Mouse (Mus musculus): ENCODE measurements around the gene Rab11fip2. TPM values are rescaled to one million over a fixed set of nuclear protein-coding genes. Genes with fewer than 3 reads are reported as not detected.

Rab11fip2 gene
- polyA plus RNA-seq, 1 experiment from 2014 or later = 7.2 TPM

- no peak overlapping the region for H3K4me2 ChIP-seq (replicated peaks)
- H3K27me3 ChIP-seq = no peaks in the 10 kb centered on the region
- ATAC-seq (ENCODE audit: low FRiP score) = no peak
- H3K4me1 ChIP-seq = no peaks in the 10 kb centered on the region
- no peak overlapping the region for H3K4me3 ChIP-seq
- H3K27ac ChIP-seq = no peak overlapping the region
- WGBS = 53% methylated on average over 1 of the region's 1 CpGs
- H3K9ac ChIP-seq = no peak overlapping the region
- H3K9me3 ChIP-seq (replicated peaks) = no peaks in the 10 kb centered on the region
- peaks cover 19% of the 10 kb centered on the region for H3K36me3 ChIP-seq
Observed at GRCm38 (mm10) chr19:59905296-59906081, 38.0 kb downstream of the Rab11fip2 start.

GRCm38 (mm10) chr19:59899965-59900364 is 43.5 kb downstream of the Rab11fip2 start:
- 93% methylated on average over 4 of the region's 4 CpGs for WGBS

GRCm38 (mm10) chr19:59898301-59898700 is 45.2 kb downstream of the Rab11fip2 start:
- 88% methylated on average over 4 of the region's 4 CpGs for WGBS
- H3K27me3 ChIP-seq = no peaks in the 10 kb centered on the region

More at GRCm38 (mm10) chr19:59899965-59900364, 43.5 kb downstream of the Rab11fip2 start:
- H3K4me3 ChIP-seq = no peak overlapping the region
- no peak overlapping the region for H3K9ac ChIP-seq
- H3K4me1 ChIP-seq = no peaks in the 10 kb centered on the region
- H3K36me3 ChIP-seq = 0 out of 2 replicates have a peak, but pooled peaks cover 8% of the 10 kb centered on the region
- H3K27ac ChIP-seq = no peak overlapping the region
- no peaks in the 10 kb centered on the region for H3K27me3 ChIP-seq
- no peak for ATAC-seq (ENCODE audit: low FRiP score)
- H3K4me2 ChIP-seq (replicated peaks) = no peak overlapping the region
- H3K9me3 ChIP-seq (replicated peaks) = no peaks in the 10 kb centered on the region

GRCm38 (mm10) chr19:59889383-59889782 is 54.1 kb downstream of the Rab11fip2 start:
- H3K4me1 ChIP-seq = no peaks in the 10 kb centered on the region
- no peak for ATAC-seq (ENCODE audit: low FRiP score)
- WGBS = 84% methylated on average over 4 of the region's 4 CpGs

More at GRCm38 (mm10) chr19:59898301-59898700, 45.2 kb downstream of the Rab11fip2 start:
- no peak for ATAC-seq (ENCODE audit: low FRiP score)
- Histone ChIP-seq H3K36me3 (0 out of 2 replicates have a peak, but pooled peaks cover 8% of the 10 kb centered on the region), H3K4me1 (no peaks in the 10 kb centered on the region), H3K9me3 (replicated peaks) (no peaks in the 10 kb centered on the region), H3K9ac (no peak overlapping the region), H3K4me2 (replicated peaks) (no peak overlapping the region), H3K27ac (no peak overlapping the region), H3K4me3 (no peak overlapping the region)

GRCm38 (mm10) chr19:59888846-59889245 is 54.6 kb downstream of the Rab11fip2 start:
- no peak overlapping the region for H3K4me2 ChIP-seq (replicated peaks)
- no peak overlapping the region for H3K4me3 ChIP-seq
- WGBS = 97% methylated on average over 2 of the region's 2 CpGs
- ATAC-seq (ENCODE audit: low FRiP score) = no peak
- H3K36me3 ChIP-seq = no peaks in the 10 kb centered on the region
- H3K27ac ChIP-seq = no peak overlapping the region
- no peaks in the 10 kb centered on the region for H3K4me1 ChIP-seq
- no peaks in the 10 kb centered on the region for H3K9me3 ChIP-seq (replicated peaks)
- no peak overlapping the region for H3K9ac ChIP-seq
- no peaks in the 10 kb centered on the region for H3K27me3 ChIP-seq

More at GRCm38 (mm10) chr19:59889383-59889782, 54.1 kb downstream of the Rab11fip2 start:
- Histone ChIP-seq H3K27ac (no peak overlapping the region), H3K9ac (no peak overlapping the region), H3K36me3 (no peaks in the 10 kb centered on the region), H3K4me2 (replicated peaks) (no peak overlapping the region), H3K4me3 (no peak overlapping the region), H3K9me3 (replicated peaks) (no peaks in the 10 kb centered on the region), H3K27me3 (no peaks in the 10 kb centered on the region)

- no peak overlapping the region for H3K9ac ChIP-seq
- H3K4me1 ChIP-seq = no peaks in the 10 kb centered on the region
- 70% methylated on average over 2 of the region's 2 CpGs for WGBS
- no peak overlapping the region for H3K4me3 ChIP-seq
- H3K36me3 ChIP-seq = no peaks in the 10 kb centered on the region
- H3K4me2 ChIP-seq (replicated peaks) = no peak overlapping the region
- H3K9me3 ChIP-seq (replicated peaks) = no peaks in the 10 kb centered on the region
- ATAC-seq (ENCODE audit: low FRiP score) = no peak
- no peaks in the 10 kb centered on the region for H3K27me3 ChIP-seq
- no peak overlapping the region for H3K27ac ChIP-seq
Observed at GRCm38 (mm10) chr19:59887866-59888265, 55.6 kb downstream of the Rab11fip2 start.

- H3K36me3 ChIP-seq = no peaks in the 10 kb centered on the region
- no peak overlapping the region for H3K9ac ChIP-seq
- H3K9me3 ChIP-seq (replicated peaks) = no peaks in the 10 kb centered on the region
- no peaks in the 10 kb centered on the region for H3K4me1 ChIP-seq
- no peak overlapping the region for H3K27ac ChIP-seq
- WGBS = 94% methylated on average over 2 of the region's 2 CpGs
- H3K4me3 ChIP-seq = no peak overlapping the region
- no peak for ATAC-seq (ENCODE audit: low FRiP score)
- H3K4me2 ChIP-seq (replicated peaks) = no peak overlapping the region
- H3K27me3 ChIP-seq = no peaks in the 10 kb centered on the region
Observed at GRCm38 (mm10) chr19:59885301-59885700, 58.2 kb downstream of the Rab11fip2 start.

- Histone ChIP-seq H3K27me3 (no peaks in the 10 kb centered on the region), H3K4me3 (no peak overlapping the region), H3K9me3 (replicated peaks) (no peaks in the 10 kb centered on the region), H3K27ac (no peak overlapping the region), H3K4me1 (no peaks in the 10 kb centered on the region), H3K9ac (no peak overlapping the region), H3K36me3 (no peaks in the 10 kb centered on the region), H3K4me2 (replicated peaks) (no peak overlapping the region)
- 92% methylated on average over 2 of the region's 2 CpGs for WGBS
- no peak for ATAC-seq (ENCODE audit: low FRiP score)
Observed at GRCm38 (mm10) chr19:59877238-59877637, 66.2 kb downstream of the Rab11fip2 start.

- 83% methylated on average over 9 of the region's 9 CpGs for WGBS
- ATAC-seq (ENCODE audit: low FRiP score) = no peak
- no peak overlapping the region for H3K9ac ChIP-seq
Observed at GRCm38 (mm10) chr19:59866666-59867065, 76.8 kb downstream of the Rab11fip2 start.

GRCm38 (mm10) chr19:59862423-59862822 is 81.0 kb downstream of the Rab11fip2 start:
- no peaks in the 10 kb centered on the region for H3K9me3 ChIP-seq (replicated peaks)
- no peak overlapping the region for H3K9ac ChIP-seq
- no peak for ATAC-seq (ENCODE audit: low FRiP score)
- H3K4me3 ChIP-seq = no peak overlapping the region
- H3K36me3 ChIP-seq = no peaks in the 10 kb centered on the region
- no peak overlapping the region for H3K27ac ChIP-seq
- no peak overlapping the region for H3K4me2 ChIP-seq (replicated peaks)
- no peaks in the 10 kb centered on the region for H3K4me1 ChIP-seq
- H3K27me3 ChIP-seq = no peaks in the 10 kb centered on the region

More at GRCm38 (mm10) chr19:59866666-59867065, 76.8 kb downstream of the Rab11fip2 start:
- no peaks in the 10 kb centered on the region for H3K4me1 ChIP-seq
- H3K27ac ChIP-seq = no peak overlapping the region
- no peak overlapping the region for H3K4me3 ChIP-seq
- H3K9me3 ChIP-seq (replicated peaks) = no peaks in the 10 kb centered on the region
- H3K27me3 ChIP-seq = no peaks in the 10 kb centered on the region
- no peaks in the 10 kb centered on the region for H3K36me3 ChIP-seq
- no peak overlapping the region for H3K4me2 ChIP-seq (replicated peaks)

GRCm38 (mm10) chr19:59860799-59861198 is 82.7 kb downstream of the Rab11fip2 start:
- no peaks in the 10 kb centered on the region for H3K4me1 ChIP-seq
- no peak for ATAC-seq (ENCODE audit: low FRiP score)
- H3K27ac ChIP-seq = no peak overlapping the region
- 67% methylated on average over 3 of the region's 3 CpGs for WGBS
- no peak overlapping the region for H3K4me2 ChIP-seq (replicated peaks)
- no peaks in the 10 kb centered on the region for H3K27me3 ChIP-seq
- H3K4me3 ChIP-seq = no peak overlapping the region
- no peaks in the 10 kb centered on the region for H3K36me3 ChIP-seq
- no peak overlapping the region for H3K9ac ChIP-seq
- no peaks in the 10 kb centered on the region for H3K9me3 ChIP-seq (replicated peaks)

- no peaks in the 10 kb centered on the region for H3K4me1 ChIP-seq
- WGBS = 82% methylated on average over 3 of the region's 3 CpGs
- no peaks in the 10 kb centered on the region for H3K9me3 ChIP-seq (replicated peaks)
- no peaks in the 10 kb centered on the region for H3K27me3 ChIP-seq
- H3K36me3 ChIP-seq = no peaks in the 10 kb centered on the region
- no peak overlapping the region for H3K9ac ChIP-seq
- no peak overlapping the region for H3K4me3 ChIP-seq
- ATAC-seq (ENCODE audit: low FRiP score) = no peak
- no peak overlapping the region for H3K27ac ChIP-seq
- H3K4me2 ChIP-seq (replicated peaks) = no peak overlapping the region
Observed at GRCm38 (mm10) chr19:59853061-59853460, 90.4 kb downstream of the Rab11fip2 start.

Measured in hindbrain, embryonic 12.5 days (tissue).